Mouse (Mus musculus) lung, adult 2 months (tissue): ENCODE data around the gene Calhm4. TPM values are rescaled to one million over a fixed set of nuclear protein-coding genes. Genes with fewer than 3 reads are reported as not detected.

ENCODE experiments used
- DNase-seq: peaks from one replicate; pipeline ENCODE4 v3.0.0; 2022
- H3K4me1 ChIP-seq: fragments of 200-500 bp; 2 replicates; pipeline ENCODE4 v1.6.1; 2011; ENCODE audit warnings: low read length; ENCODE audit not compliant: control insufficient read depth, insufficient read depth
- H3K4me3 ChIP-seq: fragments of 200-500 bp; replicated peaks from 2 replicates; pipeline ENCODE3; 2011; ENCODE audit warnings: low read depth, mild to moderate bottlenecking, control low read depth, low read length; ENCODE audit errors: extremely low read depth
- CTCF ChIP-seq: fragments of 200-500 bp; IDR thresholded peaks from 2 replicates; pipeline ENCODE4 v1.5.1; 2011; ENCODE audit warnings: mild to moderate bottlenecking, low read length, control low read depth; ENCODE audit not compliant: insufficient read depth
- POLR2A ChIP-seq: fragments of 200-500 bp; IDR thresholded peaks from 2 replicates; pipeline ENCODE4 v1.6.1; 2011; ENCODE audit warnings: low read depth, mild to moderate bottlenecking, control low read depth, low read length, borderline replicate concordance; ENCODE audit errors: extremely low read depth
- WGBS: fragments of 180-500 bp; shearing (Covaris S2); methylation state at CpG from one replicate; pipeline ENCODE4 v1.1.7; 2018; 5-methylcytosine and 5-hydroxymethylcytosine counted together
- polyA plus RNA-seq: library from polyadenylated mRNA; depleted of rRNA; stranded (reverse); fragments of >200 nt; gene quantifications from 2 replicates; pipeline ENCODE4 v1.2.3, GENCODE M21; 2012

Gene Calhm4
- polyA plus RNA-seq, 1 experiment, result not detected

- Histone ChIP-seq H3K4me1 (no peaks in the 10 kb centered on the region), H3K4me3 (no peak overlapping the region)
- WGBS, result 53% methylated on average over 3 of the region's 3 CpGs
- TF ChIP-seq CTCF (no peak), POLR2A (no peak)
- no peak for DNase-seq
Observed at GRCm38 (mm10) chr10:34066591-34066990, 22.5 kb upstream of the Calhm4 start.

- 84% methylated on average over 2 of the region's 2 CpGs for WGBS
- no peak for DNase-seq
- Histone ChIP-seq H3K4me1 (no peaks in the 10 kb centered on the region), H3K4me3 (no peak overlapping the region)
- no peak for TF ChIP-seq POLR2A
- TF ChIP-seq CTCF, result no peak
Observed at GRCm38 (mm10) chr10:34053987-34054386, 9.9 kb upstream of the Calhm4 start.

- H3K4me3 ChIP-seq, result no peak within 1 kb of the TSS
- no peak for DNase-seq
- H3K4me1 ChIP-seq, result no peaks in the 10 kb centered on the region
- TF ChIP-seq POLR2A (no peak), CTCF (no peak)
- WGBS, result 76% methylated on average over 3 of the region's 3 CpGs
Observed at GRCm38 (mm10) chr10:34037401-34037800, 6.7 kb downstream of the Calhm4 start, which contains the start of gene Trappc3l. Trappc3l (plus strand) TSS chr10:34037597.

- DNase-seq, result no peak
- Histone ChIP-seq H3K4me3 (no peak overlapping the region), H3K4me1 (no peaks in the 10 kb centered on the region)
- TF ChIP-seq POLR2A (no peak), CTCF (peak; percentile 41; the same call in 1 of the 2 replicates)
- 13% methylated on average over 5 of the region's 5 CpGs for WGBS
Observed at GRCm38 (mm10) chr10:34036587-34036986, 7.5 kb downstream of the Calhm4 start.

- no peak overlapping the region for H3K4me3 ChIP-seq
- peak; percentile 56 for DNase-seq
- 19% methylated on average over 22 of the region's 22 CpGs for WGBS
- TF ChIP-seq POLR2A (no peak), CTCF (peak; percentile 58)
- H3K4me1 ChIP-seq, result no peaks in the 10 kb centered on the region
Observed at GRCm38 (mm10) chr10:34033630-34034305, 10.3 kb downstream of the Calhm4 start.

GRCm38 (mm10) chr10:34030322-34030721, 13.8 kb downstream of the Calhm4 start:
- H3K4me1 ChIP-seq, result no peaks in the 10 kb centered on the region
- H3K4me3 ChIP-seq, result no peak overlapping the region
- no peak for TF ChIP-seq CTCF
- no peak for TF ChIP-seq POLR2A
- DNase-seq, result no peak
- 51% methylated on average over 5 of the region's 5 CpGs for WGBS

- WGBS, result under 1% methylated on average over 82 of the region's 82 CpGs
Observed at GRCm38 (mm10) chr10:34019302-34020075, 24.6 kb downstream of the Calhm4 start, which contains the start of gene Rwdd1. Rwdd1 (minus strand) TSS chr10:34019624.

GRCm38 (mm10) chr10:34018746-34019301, 25.3 kb downstream of the Calhm4 start:
- under 1% methylated on average over 21 of the region's 21 CpGs for WGBS
- Histone ChIP-seq H3K4me3 (peak overlapping the region; percentile 85), H3K4me1 (peaks cover 5% of the 10 kb centered on the region)
- TF ChIP-seq CTCF, result no peak
- TF ChIP-seq POLR2A, result no peak
- peak; percentile 10 for DNase-seq

More at GRCm38 (mm10) chr10:34019302-34020075, 24.6 kb downstream of the Calhm4 start, which contains the start of gene Rwdd1:
- TF ChIP-seq POLR2A (peak; percentile 67; the same call in 1 of the 2 replicates), CTCF (no peak)
- H3K4me3 ChIP-seq, result peak within 1 kb of the TSS; percentile 85
- H3K4me1 ChIP-seq, result peaks cover 5% of the 10 kb centered on the region
- DNase-seq, result peak; percentile 94

GRCm38 (mm10) chr10:34013241-34013640, 30.9 kb downstream of the Calhm4 start:
- WGBS, result 83% methylated on average over 2 of the region's 2 CpGs
- Histone ChIP-seq H3K4me3 (no peak overlapping the region), H3K4me1 (peaks cover 3% of the 10 kb centered on the region)
- TF ChIP-seq POLR2A, result no peak
- TF ChIP-seq CTCF, result no peak
- DNase-seq, result no peak

GRCm38 (mm10) chr10:34012581-34012980, 31.5 kb downstream of the Calhm4 start:
- H3K4me1 ChIP-seq, result no peaks in the 10 kb centered on the region
- DNase-seq, result no peak
- WGBS, result 88% methylated on average over 4 of the region's 4 CpGs
- no peak overlapping the region for H3K4me3 ChIP-seq
- no peak for TF ChIP-seq CTCF
- no peak for TF ChIP-seq POLR2A
